Mouse (Mus musculus) C2C12 (cell line): ENCODE data around the gene Hist1h2be.

Source experiments
- CTCF ChIP-seq: IDR thresholded peaks from one replicate; pipeline ENCODE4 v1.5.1; 2011; ENCODE audit not compliant: control insufficient read depth, insufficient read depth, insufficient read length
- FOSL1 ChIP-seq: IDR thresholded peaks from one replicate; pipeline ENCODE4 v1.8.0; 2011; ENCODE audit warnings: mild to moderate bottlenecking, low read length; ENCODE audit not compliant: poor library complexity, insufficient read depth, severe bottlenecking
- MAX ChIP-seq: IDR thresholded peaks from one replicate; pipeline ENCODE4 v1.6.1; 2011; ENCODE audit warnings: mild to moderate bottlenecking, control low read depth
- MYOG ChIP-seq: IDR thresholded peaks from one replicate; pipeline ENCODE4 v1.6.1; 2011; ENCODE audit not compliant: control insufficient read depth, insufficient read length; ENCODE audit errors: extremely low read depth
- USF1 ChIP-seq: IDR thresholded peaks from one replicate; pipeline ENCODE4 v1.6.1; 2011; ENCODE audit warnings: low read depth, mild to moderate bottlenecking, control low read depth, moderate library complexity

DNA sequence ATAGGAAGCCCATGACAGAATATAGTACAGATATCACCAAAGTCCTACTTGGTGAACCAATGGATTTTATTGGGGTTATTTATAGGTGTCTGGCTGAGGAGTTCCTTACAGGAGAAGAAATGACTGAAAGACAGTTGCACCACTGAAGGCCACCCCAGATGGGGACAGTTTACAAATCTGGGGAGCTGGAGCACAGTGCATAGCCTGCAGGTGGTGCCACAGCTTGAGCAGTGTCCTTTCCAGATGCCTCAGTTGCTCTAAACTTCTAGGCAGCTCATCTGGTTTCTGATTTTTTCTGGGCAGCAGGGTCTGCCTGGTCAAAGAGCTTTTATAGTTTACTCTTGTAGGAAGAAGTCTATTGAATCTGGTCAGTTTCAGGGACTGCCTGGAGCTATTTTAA, 11.1 kb downstream of the Hist1h2be start:
- TF ChIP-seq FOSL1 (no peak), MAX (no peak), MYOG (no peak), CTCF (no peak), USF1 (no peak)
